Mouse (Mus musculus) heart, adult 9 months (tissue): ENCODE results near the gene Bricd5.

Experiments
- DNase-seq, 2 experiments: peaks; one replicate each; pipeline ENCODE4 v3.0.0; 2022; ENCODE audit warnings: low spot score in 2 of 2

The Bricd5 gene

DNA sequence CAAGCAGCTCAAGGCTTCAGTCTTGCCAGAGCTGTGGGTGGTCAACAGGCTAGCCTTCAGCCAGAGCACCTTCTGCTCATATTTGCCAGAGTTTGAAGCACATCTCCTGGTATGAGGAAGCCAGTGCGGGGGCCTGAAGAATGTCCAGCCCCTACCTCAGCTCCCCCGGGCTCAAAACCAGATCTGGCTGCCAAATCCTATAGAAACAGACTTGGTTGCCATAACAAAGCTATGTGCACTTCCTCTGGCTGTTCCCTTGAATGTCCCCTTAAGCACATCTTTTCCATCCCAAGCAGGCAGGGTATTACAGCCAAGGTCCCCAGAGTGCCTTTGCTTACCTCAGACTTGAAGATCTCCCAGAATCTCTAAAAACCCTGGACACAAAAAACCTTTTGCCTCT, 51.0 kb downstream of the Bricd5 start:
- no peak for DNase-seq
